Mouse (Mus musculus) lung, postnatal 0 days (tissue): ENCODE data around the gene Ptprn2.

Experiments
- CTCF ChIP-seq: IDR thresholded peaks from 2 replicates; pipeline ENCODE4 v1.5.1; 2016; ENCODE audit warnings: antibody characterized with exemption, mild to moderate bottlenecking
- EP300 ChIP-seq: IDR thresholded peaks from 2 replicates; pipeline ENCODE4 v1.6.1; 2016; ENCODE audit warnings: antibody characterized with exemption, mild to moderate bottlenecking, control low read depth

DNA sequence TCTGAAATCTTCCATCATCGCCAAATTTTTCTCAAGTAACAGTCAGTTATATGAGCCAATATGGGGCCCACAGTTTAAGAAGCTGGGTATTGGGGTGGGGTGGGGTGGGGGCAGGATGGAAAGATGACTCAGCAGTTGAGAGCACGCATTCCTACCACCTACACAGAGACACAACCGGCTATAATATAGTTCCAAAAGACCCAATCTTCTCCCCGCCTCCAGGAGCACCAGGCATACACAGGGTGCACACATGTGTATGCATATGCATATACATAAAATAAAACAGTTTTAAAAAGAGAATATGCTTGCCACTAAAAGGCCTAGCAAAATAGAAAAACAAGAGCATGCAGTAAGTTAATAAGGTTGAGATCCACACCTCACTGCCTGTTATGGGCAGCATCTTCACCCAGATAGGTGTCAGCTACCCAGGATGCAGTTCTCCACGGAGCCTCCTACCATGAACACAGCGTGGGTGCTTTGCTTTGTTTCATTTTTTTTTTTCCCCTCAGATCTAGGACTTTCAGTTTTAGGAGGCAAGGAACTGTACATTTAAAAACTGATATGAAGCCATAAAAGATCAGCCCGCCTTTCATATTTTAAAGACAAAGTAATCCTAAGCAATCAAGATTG lies 783.1 kb downstream of the Ptprn2 start:
- TF ChIP-seq CTCF = no peak
- no peak for TF ChIP-seq EP300
